In the genomic region with DNA sequence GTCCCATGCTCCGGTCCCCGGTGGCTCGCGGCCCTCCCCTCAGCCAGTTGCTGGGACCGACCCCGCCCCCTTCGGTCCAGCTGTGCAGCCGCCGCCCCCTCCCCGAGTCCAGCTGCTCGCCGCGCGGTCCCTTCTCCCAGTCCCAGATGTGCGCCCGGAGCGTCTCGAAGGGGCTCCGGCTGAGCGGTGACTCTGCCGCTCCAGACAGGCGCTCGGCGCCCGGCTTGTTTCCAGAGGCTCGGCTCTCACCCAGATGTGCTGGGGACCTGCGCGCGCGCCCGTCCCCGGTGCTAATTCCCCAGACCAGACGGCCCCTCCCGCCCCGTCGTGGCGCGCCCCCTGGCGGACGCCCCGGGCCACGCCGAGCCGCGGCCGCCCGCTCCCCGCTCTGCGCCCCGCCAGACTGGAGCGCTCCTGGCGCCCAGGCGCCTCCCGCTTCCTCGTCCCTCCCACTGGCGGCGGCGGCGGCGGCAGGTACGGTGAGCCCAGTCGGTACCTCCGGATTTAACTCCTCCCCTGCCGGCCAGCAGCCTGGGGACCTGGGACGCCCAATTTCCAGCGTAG, we compare ENCODE assay signal across 8 mouse cellular contexts. TPM values are rescaled to one million over a fixed set of nuclear protein-coding genes. Genes with fewer than 3 reads are reported as not detected.
DNase-seq lines count a peak whose midpoint lies in the region; ATAC-seq and TF ChIP-seq lines count a peak whose summit lies in the region.

Gene Nxph3 (minus strand): TSS at position 273 of the 564 bp plus-strand sequence.

- no peaks in the 10 kb centered on the region for H3K9me3 ChIP-seq in lung, embryonic 16.5 days (ENCODE audit: control insufficient read depth, low read length)

- no peak for TF ChIP-seq CTCF in bone marrow macrophage, adult 2 months (IDR thresholded peaks at IDR 0.05; ENCODE audit: low read depth, low read length)
- no peak for TF ChIP-seq CTCF in embryonic fibroblast, embryonic 13.5 days (IDR thresholded peaks at IDR 0.05; ENCODE audit: borderline replicate concordance, insufficient read depth, low read length)

- H3K27ac ChIP-seq in bone marrow macrophage, adult 2 months (ENCODE audit: insufficient read depth, low read depth, low read length) = no peak within 1 kb of the TSS
- H3K27ac ChIP-seq in embryonic fibroblast, embryonic 13.5 days (ENCODE audit: insufficient read depth, low read length) = no peak within 1 kb of the TSS
- H3K27ac ChIP-seq in lung, embryonic 16.5 days (ENCODE audit: low read length) = no peak within 1 kb of the TSS

- H3K4me1 ChIP-seq in bone marrow macrophage, adult 2 months (ENCODE audit: control insufficient read depth, insufficient read depth, low read length) = no peaks in the 10 kb centered on the region
- no peaks in the 10 kb centered on the region for H3K4me1 ChIP-seq in embryonic fibroblast, embryonic 13.5 days (ENCODE audit: control insufficient read depth, insufficient read depth, low read length)
- peaks cover 14% of the 10 kb centered on the region for H3K4me1 ChIP-seq in lung, embryonic 16.5 days (replicated peaks; ENCODE audit: control insufficient read depth, insufficient read depth, low read length)

- peak; percentile 28 to 48 for DNase-seq in CD8-positive naive resting alpha-beta T cell, adult 2 months (ENCODE audit: low read depth in 2 of 2, low spot score in 2 of 2)
- DNase-seq in heart, postnatal 10 days = peak; percentile 78 to 81
- DNase-seq in kidney, postnatal 4 days = peak; percentile 72 to 82
- DNase-seq in retina, embryonic 14.5 days (ENCODE audit: low spot score) = peak; percentile 68
- DNase-seq in urinary bladder, adult 2 months (ENCODE audit: low spot score) = peak; percentile 76

- intact Hi-C loops in heart, postnatal 10 days (cut with DNase I) = no loop called here

- H3K4me3 ChIP-seq in bone marrow macrophage, adult 2 months (ENCODE audit: insufficient read depth, low read length) = peak within 1 kb of the TSS; percentile 62
- H3K4me3 ChIP-seq in embryonic fibroblast, embryonic 13.5 days (ENCODE audit: insufficient read depth, low read length) = peak within 1 kb of the TSS; percentile 59
- H3K4me3 ChIP-seq in lung, embryonic 16.5 days (ENCODE audit: low read length) = peak within 1 kb of the TSS; percentile 58

- H3K36me3 ChIP-seq in lung, embryonic 16.5 days (ENCODE audit: control insufficient read depth, insufficient read depth, low read length) = no peaks in the 10 kb centered on the region

- TF ChIP-seq POLR2A in bone marrow macrophage, adult 2 months (IDR thresholded peaks at IDR 0.05; ENCODE audit: borderline replicate concordance, low read depth, low read length) = no peak
- TF ChIP-seq POLR2A in embryonic fibroblast, embryonic 13.5 days (IDR thresholded peaks at IDR 0.05; ENCODE audit: low read depth, low read length) = no peak

- peak within 1 kb of the TSS; percentile 60 for H3K9ac ChIP-seq in lung, embryonic 16.5 days (ENCODE audit: low read length)

- WGBS in lung, embryonic 16.5 days = under 1% methylated on average over 44 of the region's 66 CpGs

- peaks cover 49% of the 10 kb centered on the region for H3K27me3 ChIP-seq in lung, embryonic 16.5 days (ENCODE audit: control insufficient read depth, insufficient read depth, low read depth, low read length)

- peak; percentile 66 for ATAC-seq in lung, embryonic 16.5 days (ENCODE audit: low read depth)

- H3K4me2 ChIP-seq in lung, embryonic 16.5 days (ENCODE audit: low read depth, low read length) = peak within 1 kb of the TSS; percentile 96

RNA-seq across cellular contexts. Expression of gene Nxph3, which starts in this region (rescaled TPM):
- not detected in 2 replicates for polyA plus RNA-seq in bone marrow macrophage, adult 2 months (2012; ENCODE audit: insufficient read depth, insufficient read length, missing spikeins)
- 1.1 and 1.6 TPM in 2 replicates for polyA plus RNA-seq in embryonic fibroblast, embryonic 13.5 days (2011; ENCODE audit: insufficient read length, low read depth, missing spikeins)
- total RNA-seq in heart, postnatal 10 days (2021) = under 1 TPM; 0.84 to 0.87 TPM
- 0.19 TPM in 1 of 2 replicates, not detected in the other for polyA plus RNA-seq in lung, embryonic 16.5 days (2015; fragmentation: Nextera tagmentation; extraction: Ambion mirVana)
- 2.3 and 3.4 TPM in 2 replicates for polyA plus RNA-seq in urinary bladder, adult 2 months (2012; rRNA removed)

Comparison
In these comparisons a context has a peak if more than half of its experiments do, and no peak if none do; other contexts are left out.
1. Peak in DNase-seq in heart, postnatal 10 days; RNA of the gene not detected or under 1 TPM.
2. Peak in ATAC-seq, H3K4me3 ChIP-seq, H3K9ac ChIP-seq and H3K4me2 ChIP-seq in lung, embryonic 16.5 days; RNA of the gene not detected or under 1 TPM.